Mouse (Mus musculus): ENCODE results near the gene Plxnb3. TPM values are rescaled to one million over a fixed set of nuclear protein-coding genes. Genes with fewer than 3 reads are reported as not detected.

The Plxnb3 gene
- total RNA-seq, 2 experiments from 2014 or later, result 0.99 to 1.2 TPM

DNA sequence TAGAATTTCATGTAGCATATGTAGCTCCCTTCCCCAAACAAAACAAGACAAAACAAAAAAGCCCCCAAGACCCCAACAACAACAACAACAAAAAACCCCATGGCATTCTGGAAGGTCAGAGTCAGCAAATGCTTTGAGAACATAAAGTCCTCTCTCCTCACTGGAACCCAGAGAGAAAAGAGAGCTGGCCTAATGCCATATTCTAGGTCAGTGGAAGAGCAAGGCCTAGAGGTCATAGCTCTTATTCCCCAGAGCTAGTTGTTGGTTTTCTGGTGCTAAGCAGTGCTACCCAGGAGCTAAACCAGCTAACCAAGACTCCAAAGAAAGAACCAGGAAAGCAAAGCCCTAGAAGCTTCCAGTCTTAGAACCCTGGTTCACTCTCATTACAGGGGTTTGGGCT is 28.8 kb downstream of the Plxnb3 start:
- DNase-seq, result no peak

DNA sequence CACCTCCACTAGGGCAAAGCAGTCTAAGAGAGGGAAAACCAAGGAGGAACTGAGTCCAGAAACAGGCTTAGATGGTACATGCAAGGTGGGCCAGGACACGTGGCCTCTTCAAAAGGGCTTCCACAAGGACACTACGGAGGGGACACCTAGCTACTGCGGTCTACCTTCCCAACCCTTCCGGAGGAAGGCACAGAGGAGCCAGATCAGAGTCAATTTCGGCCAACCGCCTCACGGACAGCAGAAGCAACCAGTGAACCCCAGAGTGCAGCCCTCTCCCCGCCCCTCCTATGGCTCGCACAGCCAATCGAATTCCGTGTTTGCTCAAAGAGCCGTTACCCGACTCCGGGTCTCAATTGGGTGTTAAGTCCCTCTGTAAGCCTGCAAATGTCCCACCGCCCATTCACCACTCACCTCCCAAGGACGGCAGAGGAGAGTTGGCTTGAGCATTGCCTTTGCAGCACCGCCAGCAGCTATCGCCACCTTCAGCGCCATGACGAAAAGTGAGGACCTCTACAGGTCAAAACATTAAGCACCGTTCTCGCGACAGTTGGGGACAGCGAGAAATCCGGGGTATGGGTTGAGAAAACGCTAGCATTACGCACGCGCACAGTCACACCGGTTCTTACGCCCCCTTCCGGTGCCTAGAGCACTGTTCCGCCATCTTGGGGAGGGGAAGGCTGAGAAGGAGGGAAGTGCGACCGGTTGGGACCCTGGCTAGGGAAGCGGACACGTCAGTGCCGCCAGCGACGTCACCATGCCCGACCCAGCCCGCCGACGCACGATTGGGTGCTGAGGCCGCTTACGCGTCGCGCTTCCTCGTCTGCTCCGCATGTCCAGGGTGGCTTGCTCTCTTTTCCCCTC is 29.7 kb downstream of the Plxnb3 start, which contains the start of the genes Idh3g and Ssr4:
Gene Idh3g, minus strand, starts transcription at position 534 of the 861 bp plus-strand sequence.
Gene Ssr4, plus strand, starts transcription at position 665 of the 861 bp plus-strand sequence.
- peak; percentile 92 for DNase-seq

- no peak for DNase-seq
Measured at GRCm38 (mm10) chrX:73787225-73787558, 30.3 kb downstream of the Plxnb3 start.

DNA sequence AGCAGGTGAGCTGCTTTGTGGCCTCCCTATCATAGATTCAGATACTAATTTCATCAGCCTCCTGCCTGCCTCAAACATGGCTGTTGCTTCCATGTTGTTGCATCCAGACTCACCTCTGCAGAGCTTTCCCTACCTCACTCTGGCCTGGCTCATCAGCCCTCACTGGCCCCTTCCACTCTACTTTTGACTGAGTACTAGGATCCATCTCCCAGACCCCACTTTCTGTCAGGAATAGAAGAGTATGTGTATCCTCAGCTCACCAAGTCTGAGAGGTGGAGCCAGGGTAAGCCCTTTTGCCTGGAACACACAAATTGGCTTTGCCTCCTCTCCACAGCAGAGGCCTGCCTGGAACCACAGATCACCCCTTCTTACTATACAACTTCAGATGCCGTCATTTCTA is 31.6 kb downstream of the Plxnb3 start:
- DNase-seq, result no peak

DNA sequence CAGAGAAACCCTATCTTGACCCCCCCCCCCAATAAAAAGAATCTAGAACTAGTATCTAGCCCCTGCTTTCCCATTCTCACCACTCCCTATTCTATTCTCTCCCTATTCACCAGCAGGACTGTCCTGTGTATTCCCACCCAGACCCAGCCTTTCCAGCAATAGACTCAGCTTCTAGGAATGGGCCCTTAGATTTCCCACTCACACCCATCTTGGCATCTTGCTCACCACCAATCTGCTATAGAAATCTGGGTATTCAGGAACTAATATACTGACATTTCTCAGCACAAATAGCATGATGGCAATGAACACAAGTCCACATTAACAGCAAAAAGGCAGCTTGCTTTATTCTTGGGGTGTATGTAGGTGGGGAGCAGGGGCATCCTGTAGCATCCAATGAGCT is 36.1 kb downstream of the Plxnb3 start:
- DNase-seq, result no peak

- DNase-seq, result no peak
Measured at GRCm38 (mm10) chrX:73793505-73793904, 36.6 kb downstream of the Plxnb3 start.

DNA sequence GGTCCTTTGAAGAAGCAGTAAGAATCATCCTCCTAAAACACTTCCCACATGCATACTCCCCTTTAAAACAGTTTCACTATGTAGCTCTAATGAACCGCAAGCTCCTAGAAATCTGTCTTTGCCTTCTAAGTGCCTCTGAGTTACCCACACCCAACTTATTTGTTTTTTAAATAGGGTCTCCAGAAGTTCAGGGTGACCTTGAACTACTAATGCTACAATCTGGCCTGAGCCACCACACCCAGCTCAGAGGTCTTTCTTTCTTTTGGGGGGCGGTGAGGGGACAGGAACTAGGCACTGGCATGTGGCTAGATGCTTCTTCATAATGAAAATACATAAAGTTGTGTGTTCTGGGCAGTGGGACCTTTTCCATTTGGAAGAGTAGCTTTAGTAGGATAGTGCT is 40.6 kb downstream of the Plxnb3 start:
- DNase-seq, result no peak

DNA sequence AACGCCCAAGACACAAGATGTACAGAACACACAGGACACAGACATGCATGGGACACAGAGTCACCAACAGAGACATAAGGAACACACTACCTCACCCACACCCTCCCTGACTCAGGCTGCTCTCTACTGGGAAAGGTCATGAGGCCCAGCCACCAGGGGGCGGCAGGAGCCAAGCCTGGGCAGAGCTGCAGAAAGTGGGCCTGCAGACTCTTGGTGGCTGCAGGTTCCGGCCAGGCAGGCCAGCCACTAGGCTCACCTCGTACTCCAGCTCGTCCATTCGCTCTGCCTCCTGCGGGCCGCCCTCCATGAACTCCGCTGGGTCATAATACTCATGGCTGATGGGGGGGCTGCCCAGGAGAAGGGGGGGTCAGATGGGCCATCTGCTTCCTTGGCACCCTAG is 41.6 kb downstream of the Plxnb3 start:
- DNase-seq, result peak; percentile 84

GRCm38 (mm10) chrX:73805814-73806213 is 48.9 kb downstream of the Plxnb3 start:
- DNase-seq, result no peak

DNA sequence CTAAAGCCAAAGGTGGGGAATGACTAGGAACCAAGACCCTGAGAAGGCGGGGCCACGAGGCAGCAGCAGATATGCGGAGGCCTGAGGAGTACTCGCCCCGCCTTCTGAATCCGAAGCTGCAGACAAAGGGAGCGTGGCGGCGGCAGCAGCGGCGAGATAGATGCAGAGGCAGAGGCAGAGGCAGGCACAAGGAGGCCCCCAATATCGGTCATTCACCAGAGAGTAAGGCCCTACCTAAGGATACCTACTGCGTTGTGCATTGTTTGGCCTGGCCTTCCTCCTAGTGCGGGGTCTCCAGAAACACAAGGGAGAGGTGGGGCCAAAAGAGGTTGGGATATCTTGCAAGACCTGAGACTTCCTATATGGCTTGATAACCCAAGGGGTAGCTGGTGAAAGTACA is 58.2 kb downstream of the Plxnb3 start:
- DNase-seq, result no peak

DNA sequence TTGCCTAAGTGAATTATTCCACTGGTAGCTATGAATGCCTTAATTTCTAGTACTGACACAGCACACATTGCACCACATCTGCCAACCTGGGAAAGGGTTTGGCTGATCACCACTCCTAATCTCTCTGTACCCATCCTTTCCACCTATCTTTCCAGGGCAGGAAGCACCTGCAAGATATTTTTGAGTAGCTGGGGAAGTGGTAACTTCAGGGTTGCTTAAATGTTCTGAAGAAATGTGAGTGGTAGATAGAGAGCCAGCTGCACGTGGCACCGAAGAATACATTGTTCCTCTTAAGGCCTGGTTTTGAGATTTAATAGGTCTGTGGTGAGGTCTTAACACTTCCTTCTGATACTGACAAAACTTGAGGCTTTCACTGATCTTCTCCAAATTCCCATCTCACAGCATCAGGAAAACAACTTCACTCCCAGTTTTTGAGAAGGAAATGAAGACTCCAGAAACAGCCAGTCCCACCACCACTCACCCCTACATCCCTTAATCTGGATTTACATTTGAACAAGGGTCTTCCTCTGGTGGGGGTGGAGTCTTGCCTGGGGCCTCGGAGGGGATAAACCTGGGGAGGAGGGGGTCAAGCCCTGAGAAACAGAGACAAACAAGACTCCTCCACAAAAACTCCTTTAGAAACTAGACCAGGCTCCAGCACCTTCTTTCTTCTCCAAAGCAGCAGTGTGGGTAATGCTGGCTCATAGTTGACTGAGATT is 59.9 kb downstream of the Plxnb3 start:
- no peak for DNase-seq

Other genes with a start within 250 kb of the Plxnb3 start
- gene Dusp9, start 117.7 kb upstream of the Plxnb3 start, total RNA-seq (2021), result 1 to 10 TPM in 1 of 2 experiments, under 1 TPM in 1; 0.67 to 1.1 TPM
- 10 to 100 TPM in 1 of 2 experiments, 1 to 10 TPM in 1; 5.6 to 13.8 TPM for gene Pnck, start 97.0 kb upstream of the Plxnb3 start, total RNA-seq (2021)
- 10 to 100 TPM; 31.9 to 43.3 TPM for gene Slc6a8, start 83.9 kb upstream of the Plxnb3 start, total RNA-seq (2021)
- 100 to 1,000 TPM; 233 to 236 TPM for gene Bcap31, start 40.9 kb upstream of the Plxnb3 start, total RNA-seq (2021)
- 10 to 100 TPM; 24.7 to 31.8 TPM for gene Abcd1, start 40.5 kb upstream of the Plxnb3 start, total RNA-seq (2021)
- 1 to 10 TPM; 2.7 to 7.8 TPM for gene Srpk3, start 17.3 kb downstream of the Plxnb3 start, total RNA-seq (2021)
- gene Idh3g, start 29.8 kb downstream of the Plxnb3 start, total RNA-seq (2021), result 100 to 1,000 TPM; 681 to 708 TPM
- 100 to 1,000 TPM; 166 to 177 TPM for gene Ssr4, start 29.9 kb downstream of the Plxnb3 start, total RNA-seq (2021)
- gene Pdzd4, start 67.9 kb downstream of the Plxnb3 start, total RNA-seq (2021), result 1 to 10 TPM; 5.1 to 5.9 TPM
- gene Avpr2, start 135.0 kb downstream of the Plxnb3 start, total RNA-seq (2021), result not detected
- gene L1cam, start 139.0 kb downstream of the Plxnb3 start, total RNA-seq (2021), result 10 to 100 TPM in 1 of 2 experiments, 1 to 10 TPM in 1; 9.9 to 24.7 TPM
- 1 to 10 TPM; 7.9 to 9.2 TPM for gene Arhgap4, start 164.8 kb downstream of the Plxnb3 start, total RNA-seq (2021)
- gene Naa10, start 164.9 kb downstream of the Plxnb3 start, total RNA-seq (2021), result 10 to 100 TPM; 86.5 to 99.0 TPM
- 10 to 100 TPM; 17.4 to 19.2 TPM for gene Renbp, start 173.8 kb downstream of the Plxnb3 start, total RNA-seq (2021)
- gene Hcfc1, start 209.3 kb downstream of the Plxnb3 start, total RNA-seq (2021), result 10 to 100 TPM; 51.0 to 74.9 TPM